Mouse (Mus musculus) C2C12 (cell line): Measurements from ENCODE around the gene Adssl1.

Experiments used
- CTCF ChIP-seq: IDR thresholded peaks from one replicate; pipeline ENCODE4 v1.5.1; 2011; ENCODE audit not compliant: control insufficient read depth, insufficient read depth, insufficient read length
- FOSL1 ChIP-seq: IDR thresholded peaks from one replicate; pipeline ENCODE4 v1.8.0; 2011; ENCODE audit warnings: mild to moderate bottlenecking, low read length; ENCODE audit not compliant: poor library complexity, insufficient read depth, severe bottlenecking
- MYOD1 ChIP-seq: IDR thresholded peaks from one replicate; pipeline ENCODE4 v1.6.1; 2011; ENCODE audit warnings: low read depth; ENCODE audit not compliant: control insufficient read depth, insufficient read length
- USF1 ChIP-seq: IDR thresholded peaks from one replicate; pipeline ENCODE4 v1.6.1; 2011; ENCODE audit warnings: low read depth, mild to moderate bottlenecking, control low read depth, moderate library complexity

- peak; percentile 40 for TF ChIP-seq CTCF
- no peak for TF ChIP-seq MYOD1
- TF ChIP-seq FOSL1, result no peak
- no peak for TF ChIP-seq USF1
Measured at GRCm38 (mm10) chr12:112659109-112659508, 39.3 kb downstream of the Adssl1 start.
